Mouse (Mus musculus) embryonic facial prominence, embryonic 11.5 days (tissue): ENCODE results near the gene Asb16. TPM values are rescaled to one million over a fixed set of nuclear protein-coding genes. Genes with fewer than 3 reads are reported as not detected.
A peak's percentile ranks its signal among the peaks of the same experiment; 100 is the strongest.

Source experiments
- ATAC-seq: fragments of 200-750 bp; cut with Nextera tagmentation; replicated peaks from 2 replicates; pipeline ENCODE4 v1.8.0; 2017; ENCODE audit warnings: low read depth; ENCODE audit not compliant: insufficient number of reproducible peaks, low FRiP score, low TSS enrichment
- DNase-seq: peaks from one replicate; pipeline ENCODE4 v3.0.0-alpha.2; 2015; ENCODE audit warnings: low spot score
- H3K27ac ChIP-seq: fragments of 300-500 bp; sonication (generic); replicated peaks from 2 replicates; pipeline ENCODE4 v1.5.1; 2014; ENCODE audit warnings: mild to moderate bottlenecking, low read depth, low read length, control low read depth
- H3K27me3 ChIP-seq: fragments of 300-500 bp; sonication (generic); 2 replicates; pipeline ENCODE4 v1.6.1; 2014; ENCODE audit warnings: mild to moderate bottlenecking, low read length, moderate library complexity, mixed read lengths; ENCODE audit not compliant: control insufficient read depth, insufficient read depth
- H3K36me3 ChIP-seq: fragments of 300-500 bp; sonication (generic); replicated peaks from 2 replicates; pipeline ENCODE4 v1.6.1; 2014; ENCODE audit warnings: low read depth, mild to moderate bottlenecking, low read length, moderate library complexity, mixed read lengths; ENCODE audit not compliant: control insufficient read depth, insufficient read depth
- H3K4me1 ChIP-seq: fragments of 300-500 bp; sonication (generic); 2 replicates; pipeline ENCODE4 v1.6.1; 2014; ENCODE audit warnings: low read length, mixed read lengths; ENCODE audit not compliant: control insufficient read depth, insufficient read depth
- H3K4me2 ChIP-seq: fragments of 300-500 bp; sonication (generic); 2 replicates; pipeline ENCODE4 v1.6.1; 2014; ENCODE audit warnings: low read depth, mild to moderate bottlenecking, control low read depth, low read length, moderate library complexity
- H3K4me3 ChIP-seq: fragments of 300-500 bp; sonication (generic); 2 replicates; pipeline ENCODE4 v1.5.1; 2014; ENCODE audit warnings: low read depth, low read length, control low read depth
- H3K9ac ChIP-seq: fragments of 300-500 bp; sonication (generic); replicated peaks from 2 replicates; pipeline ENCODE4 v1.6.1; 2014; ENCODE audit warnings: mild to moderate bottlenecking, control low read depth, low read length
- H3K9me3 ChIP-seq: fragments of 300-500 bp; sonication (generic); replicated peaks from 2 replicates; pipeline ENCODE4 v1.6.1; 2016; ENCODE audit warnings: mild to moderate bottlenecking, low read length, inconsistent platforms, mixed read lengths; ENCODE audit not compliant: control insufficient read depth
- WGBS: fragments of 180-500 bp; shearing (Covaris S2); extraction: QIAGEN DNeasy Blood & Tissue Kit; methylation state at CpG from one replicate; pipeline ENCODE4 v1.1.7; 2014; 5-methylcytosine and 5-hydroxymethylcytosine counted together
- polyA plus RNA-seq: library from polyadenylated mRNA; unstranded; fragments of >200 nt; fragmentation: Nextera tagmentation; extraction: Ambion mirVana; gene quantifications from 2 replicates; pipeline ENCODE4 v1.2.1, GENCODE M21; 2014

The Asb16 gene
- polyA plus RNA-seq, 1 experiment from 2014 or later: 0.11 TPM

DNA sequence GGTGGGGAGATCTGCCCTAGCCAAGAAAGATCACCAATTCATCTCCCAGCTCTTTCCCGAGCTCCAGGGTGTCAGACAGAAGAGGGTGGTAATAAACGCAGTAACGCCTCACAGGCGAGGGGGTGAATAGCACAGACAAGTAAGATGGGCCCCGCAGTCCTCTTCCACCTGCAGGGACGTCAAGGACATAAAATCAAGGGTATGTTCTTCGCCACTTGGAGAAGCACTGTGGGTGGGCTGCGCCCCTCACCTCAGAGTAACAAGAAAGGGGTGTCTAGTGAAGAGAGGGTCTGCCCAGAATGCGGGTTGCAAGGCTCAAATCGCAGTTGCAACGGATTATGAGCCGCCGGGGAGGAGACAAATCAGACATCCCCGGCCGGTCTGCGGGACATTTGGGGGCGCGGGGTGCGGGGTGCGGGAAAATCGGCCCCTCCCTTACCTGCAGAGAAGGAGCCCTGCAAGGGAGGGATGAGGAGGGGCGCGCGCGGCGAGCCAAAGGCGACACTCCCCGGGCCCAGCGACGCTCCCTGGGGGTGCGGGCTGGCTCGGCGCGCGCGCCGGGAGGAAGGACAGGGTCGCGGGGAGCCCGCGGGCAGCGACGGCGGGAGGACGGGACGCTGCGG, 39.1 kb upstream of the Asb16 start:
- ATAC-seq: no peak

DNA sequence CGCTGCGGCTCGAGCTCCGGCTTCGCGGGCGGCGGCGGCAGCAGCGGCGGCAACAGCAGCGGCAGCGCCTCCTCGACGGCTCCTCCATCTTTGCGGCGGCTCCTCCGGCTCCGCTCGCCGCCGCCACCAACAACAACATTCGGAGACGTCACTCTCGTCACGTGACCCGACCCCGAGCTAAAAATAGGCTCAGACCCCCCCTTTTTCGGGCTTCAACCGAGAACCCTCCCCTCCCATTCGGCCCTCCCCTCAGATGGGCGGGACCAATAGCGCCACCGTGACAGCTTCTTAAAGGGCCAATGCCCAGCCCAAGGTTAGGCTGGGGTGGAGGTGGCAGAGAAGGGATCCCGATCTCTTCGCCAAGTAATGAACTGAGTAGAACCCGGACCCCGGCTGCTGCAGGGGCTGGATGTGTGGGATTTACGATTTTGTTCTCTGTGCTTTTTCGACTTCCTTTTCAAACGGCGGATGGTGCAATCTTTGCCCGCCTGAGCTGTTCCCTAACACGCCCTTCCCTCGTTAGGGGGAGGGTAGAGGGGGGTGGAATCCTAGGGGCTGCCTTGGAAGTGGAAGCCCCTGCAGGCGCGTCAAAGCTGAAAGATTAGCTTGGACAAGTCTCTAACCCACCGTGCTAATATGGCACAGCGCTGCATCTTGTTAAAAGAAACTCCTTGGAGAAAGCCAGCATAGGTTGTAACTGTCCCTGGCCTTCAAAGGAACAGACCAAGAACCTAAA, 38.4 kb upstream of the Asb16 start, which contains the start of gene Hdac5:
Gene Hdac5, minus strand, starts transcription at position 161 of the 736 bp plus-strand sequence.
- DNase-seq (peak; percentile 100), ATAC-seq (peak; percentile 72)
- Histone ChIP-seq H3K9ac (peak within 1 kb of the TSS; percentile 86), H3K36me3 (no peaks in the 10 kb centered on the region), H3K4me1 (peaks cover 10% of the 10 kb centered on the region; the same call in 1 of the 2 replicates), H3K27me3 (no peaks in the 10 kb centered on the region), H3K27ac (peak within 1 kb of the TSS; percentile 59), H3K9me3 (no peaks in the 10 kb centered on the region), H3K4me2 (peak within 1 kb of the TSS; percentile 85), H3K4me3 (peak within 1 kb of the TSS; percentile 93)
- WGBS: under 1% methylated on average over 40 of the region's 49 CpGs

More for the DNA sequence above, 39.1 kb upstream of the Asb16 start:
- peak overlapping the region; percentile 85 for H3K4me2 ChIP-seq
- H3K27ac ChIP-seq: 0 out of 2 replicates have a peak overlapping the region, but pooled peaks have one; percentile 59
- H3K27me3 ChIP-seq: no peaks in the 10 kb centered on the region
- under 1% methylated on average over 42 of the region's 47 CpGs for WGBS
- H3K9ac ChIP-seq: peak overlapping the region; percentile 86
- H3K4me3 ChIP-seq: peak overlapping the region; percentile 93
- H3K9me3 ChIP-seq: no peaks in the 10 kb centered on the region
- H3K4me1 ChIP-seq: peaks cover 16% of the 10 kb centered on the region
- H3K36me3 ChIP-seq: no peaks in the 10 kb centered on the region
- DNase-seq: peak; percentile 30

DNA sequence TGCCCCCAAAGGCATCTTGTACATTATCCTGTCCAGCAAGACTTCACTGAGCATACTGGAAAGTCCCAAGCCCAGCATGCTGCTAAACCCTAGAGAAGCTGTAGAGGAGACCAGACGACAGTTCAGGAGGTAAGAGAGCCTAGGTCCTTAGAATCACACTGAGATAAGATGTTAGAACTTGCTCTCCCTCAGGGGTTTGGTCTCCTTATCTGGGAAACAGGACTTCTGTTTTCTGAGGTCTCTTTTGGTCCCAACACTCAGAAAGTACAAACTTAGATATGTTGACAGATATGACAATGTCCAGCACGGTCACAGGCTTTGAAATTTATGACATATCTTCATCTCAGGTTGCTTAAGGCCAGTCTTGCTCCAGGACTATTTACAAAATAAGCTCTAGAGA, 32.5 kb upstream of the Asb16 start:
- Histone ChIP-seq H3K4me3 (no peak overlapping the region), H3K27me3 (no peaks in the 10 kb centered on the region), H3K9me3 (no peaks in the 10 kb centered on the region), H3K36me3 (no peaks in the 10 kb centered on the region), H3K27ac (no peak overlapping the region), H3K4me1 (no peaks in the 10 kb centered on the region), H3K4me2 (no peak overlapping the region), H3K9ac (no peak overlapping the region)
- WGBS: 72% methylated on average over 2 of the region's 2 CpGs
- no peak for ATAC-seq
- no peak for DNase-seq

DNA sequence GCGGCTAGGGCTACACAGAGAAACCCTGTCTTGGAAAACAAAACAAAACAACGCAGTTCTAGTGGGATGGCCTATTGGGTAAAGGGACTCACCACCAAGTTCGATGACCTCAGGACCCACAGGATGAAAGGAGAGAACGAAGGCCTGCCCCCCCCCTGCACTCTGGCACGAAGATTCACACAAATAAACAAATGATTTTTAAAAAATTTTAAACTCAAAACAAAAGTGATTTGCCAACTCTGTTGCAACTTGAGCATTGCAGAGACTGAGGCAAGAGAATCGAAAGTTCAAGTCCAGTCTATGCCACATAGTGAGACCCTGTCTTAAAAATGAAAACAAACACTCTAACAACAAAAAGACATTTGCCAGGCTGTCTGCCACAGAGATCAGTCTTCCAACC, 27.9 kb upstream of the Asb16 start:
- Histone ChIP-seq H3K4me3 (no peak overlapping the region), H3K4me1 (no peaks in the 10 kb centered on the region), H3K9ac (no peak overlapping the region), H3K36me3 (no peaks in the 10 kb centered on the region), H3K4me2 (no peak overlapping the region), H3K27me3 (no peaks in the 10 kb centered on the region), H3K9me3 (no peaks in the 10 kb centered on the region), H3K27ac (no peak overlapping the region)
- no peak for ATAC-seq
- WGBS: 83% methylated on average over 6 of the region's 6 CpGs
- DNase-seq: no peak

DNA sequence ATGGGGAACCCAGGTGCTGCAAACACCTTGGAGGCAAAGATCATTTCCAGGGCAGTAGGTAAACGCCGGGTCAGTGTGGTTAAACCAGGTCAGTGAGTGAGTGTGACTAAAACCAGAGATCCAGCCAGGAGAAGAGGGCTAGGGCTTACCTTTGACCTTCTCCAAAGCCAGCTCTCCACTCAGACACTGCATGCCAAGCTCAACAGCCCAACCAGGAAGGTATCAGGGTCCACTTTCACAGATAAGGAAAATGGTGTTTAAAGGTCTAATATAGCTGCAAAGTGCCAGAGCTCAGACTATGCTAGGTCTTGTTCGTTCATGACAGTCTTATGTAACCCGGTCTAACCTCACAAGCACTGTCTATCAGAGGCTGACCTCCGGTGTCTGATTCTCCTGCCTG, 27.3 kb upstream of the Asb16 start:
- H3K4me1 ChIP-seq: no peaks in the 10 kb centered on the region
- no peaks in the 10 kb centered on the region for H3K9me3 ChIP-seq
- no peak overlapping the region for H3K4me2 ChIP-seq
- WGBS: 83% methylated on average over 5 of the region's 5 CpGs
- DNase-seq: no peak
- no peak for ATAC-seq
- H3K9ac ChIP-seq: no peak overlapping the region
- no peak overlapping the region for H3K4me3 ChIP-seq
- H3K27me3 ChIP-seq: no peaks in the 10 kb centered on the region
- no peak overlapping the region for H3K27ac ChIP-seq
- H3K36me3 ChIP-seq: no peaks in the 10 kb centered on the region

DNA sequence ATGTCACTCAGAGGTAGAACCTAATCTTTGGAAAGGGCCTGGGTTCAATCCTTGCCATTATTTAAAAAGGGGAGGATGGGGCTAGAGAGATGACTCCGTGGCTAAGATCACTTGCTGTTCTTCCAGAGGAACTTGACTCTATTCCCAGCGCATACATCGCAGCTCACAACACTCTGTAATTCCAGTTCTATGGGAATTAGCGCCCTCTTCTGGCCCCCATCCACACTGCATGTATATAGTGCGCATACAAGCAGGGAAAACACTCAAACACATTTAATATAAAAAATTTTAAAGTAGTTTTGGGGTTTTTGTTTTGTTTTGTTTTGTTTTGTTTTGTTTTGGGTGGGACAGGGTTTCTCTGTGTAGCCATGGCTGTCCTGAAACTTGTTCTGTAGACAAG, 26.7 kb upstream of the Asb16 start:
- ATAC-seq: no peak
- WGBS: 49% methylated on average over 5 of the region's 5 CpGs

DNA sequence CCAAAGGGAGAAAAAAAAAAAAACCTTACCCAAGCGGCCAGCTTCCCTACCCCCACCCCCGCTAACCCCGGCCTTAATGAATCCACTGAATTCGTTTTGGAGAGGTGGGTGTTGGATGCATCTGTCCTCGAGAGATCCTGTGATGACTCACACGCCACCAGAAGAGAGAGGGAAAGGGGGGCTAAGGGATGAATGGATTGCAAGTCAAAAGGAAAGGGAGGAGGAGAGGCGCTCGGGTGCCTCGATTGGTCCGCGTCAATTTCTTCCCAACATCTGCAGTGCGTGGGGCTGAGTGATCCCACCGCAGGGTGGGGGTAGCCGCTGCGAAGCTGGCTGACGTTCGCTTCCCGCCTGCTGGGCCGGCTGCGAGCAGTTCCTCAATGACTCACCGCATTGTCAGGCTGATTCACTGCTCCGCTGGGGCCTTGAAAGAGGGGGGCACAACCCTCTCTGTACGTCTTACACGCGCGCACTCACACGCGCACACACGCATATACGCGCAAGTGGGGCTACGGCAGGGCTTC, 23.6 kb upstream of the Asb16 start:
- H3K9me3 ChIP-seq: no peaks in the 10 kb centered on the region
- no peak overlapping the region for H3K27ac ChIP-seq
- peak; percentile 53; the same call in 1 of the 2 replicates for ATAC-seq
- WGBS: 2% methylated on average over 32 of the region's 32 CpGs
- H3K4me2 ChIP-seq: peak overlapping the region; percentile 41
- H3K4me1 ChIP-seq: no peaks in the 10 kb centered on the region
- H3K4me3 ChIP-seq: peak overlapping the region; percentile 28
- no peaks in the 10 kb centered on the region for H3K36me3 ChIP-seq
- H3K9ac ChIP-seq: peak overlapping the region; percentile 63
- H3K27me3 ChIP-seq: no peaks in the 10 kb centered on the region
- peak; percentile 78 for DNase-seq

More for the DNA sequence above, 26.7 kb upstream of the Asb16 start:
- no peak for DNase-seq
- no peaks in the 10 kb centered on the region for H3K27me3 ChIP-seq
- no peaks in the 10 kb centered on the region for H3K9me3 ChIP-seq
- H3K9ac ChIP-seq: no peak overlapping the region
- no peak overlapping the region for H3K4me2 ChIP-seq
- H3K4me3 ChIP-seq: no peak overlapping the region
- no peaks in the 10 kb centered on the region for H3K4me1 ChIP-seq
- no peaks in the 10 kb centered on the region for H3K36me3 ChIP-seq
- H3K27ac ChIP-seq: no peak overlapping the region
